Mouse (Mus musculus): ENCODE results near the gene Brwd1.
"Not testable (repeated sequence)": the region's sequence is repeated elsewhere in the genome, so short reads cannot be mapped to it uniquely, and the experiment has no call there.

The Brwd1 gene

DNA sequence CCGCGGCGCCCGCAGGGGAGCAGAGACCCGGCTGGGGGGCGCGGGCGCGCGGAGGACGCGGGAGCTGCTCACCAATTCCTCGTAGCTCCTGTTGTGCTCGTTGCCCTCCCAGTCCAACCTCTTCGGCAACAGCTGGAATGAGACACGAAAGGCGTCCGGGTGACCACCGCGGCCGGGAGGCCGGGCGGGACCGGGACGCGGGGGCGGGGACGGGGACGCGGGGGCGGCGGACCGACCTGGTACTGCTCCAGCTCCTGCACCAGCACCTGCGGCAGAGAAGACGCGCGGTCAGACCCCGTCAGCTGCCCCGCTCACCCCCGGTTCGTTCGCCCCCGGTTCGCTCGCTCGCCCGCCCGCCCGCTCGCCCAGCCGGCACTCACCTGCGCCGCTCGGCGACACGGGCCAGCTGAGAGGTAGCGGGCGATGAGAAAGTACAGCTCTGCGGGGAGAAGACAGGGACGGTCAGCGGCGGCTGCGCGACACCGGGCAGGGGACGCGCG lies 534 bp downstream of the Brwd1 start:
- in situ Hi-C loops (cut with MboI; ENCODE audit: unreplicated experiment in 2 of 2), result no loop called here

DNA sequence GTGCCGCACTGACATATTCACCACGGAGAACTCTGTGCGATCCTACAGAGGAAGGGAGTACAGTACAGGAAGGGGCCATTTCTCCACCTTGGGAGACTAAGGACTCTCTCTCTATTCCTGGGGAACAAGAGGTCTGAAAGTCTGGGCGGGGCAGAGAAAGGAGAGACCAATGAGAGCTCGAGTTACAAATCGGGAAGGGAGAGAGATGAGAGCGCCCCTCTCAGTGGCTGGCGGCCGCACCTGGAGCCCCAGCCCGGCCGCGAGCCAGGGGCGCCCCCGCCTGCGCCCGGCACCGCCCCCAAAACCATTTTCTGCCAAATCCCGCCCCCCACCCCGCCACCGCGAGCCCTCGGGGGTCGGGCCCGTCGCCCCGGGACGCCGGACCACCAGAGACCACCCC lies 995 bp downstream of the Brwd1 start:
- in situ Hi-C loops (cut with MboI; ENCODE audit: unreplicated experiment in 2 of 2), result no loop called here

DNA sequence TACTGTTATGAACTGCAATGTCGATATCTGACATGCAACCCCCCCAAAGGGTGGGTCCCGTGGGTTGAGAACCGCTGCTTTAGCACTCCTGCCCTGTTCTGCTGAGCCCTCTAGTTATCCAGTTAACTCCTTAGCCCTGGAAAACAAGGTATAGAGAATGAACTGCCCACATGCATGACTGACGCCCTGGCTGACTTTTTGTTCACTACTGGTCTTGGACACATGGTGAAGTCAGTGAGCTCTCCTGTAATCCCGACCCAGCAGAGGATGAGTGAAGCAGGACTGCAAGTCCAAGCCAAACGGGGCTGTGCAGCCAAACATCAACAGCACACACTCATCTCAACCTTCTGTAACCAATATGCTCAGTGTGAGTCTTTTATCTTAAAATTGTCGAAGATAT lies 1.8 kb downstream of the Brwd1 start:
- in situ Hi-C loops (cut with MboI; ENCODE audit: unreplicated experiment in 2 of 2), result no loop called here

DNA sequence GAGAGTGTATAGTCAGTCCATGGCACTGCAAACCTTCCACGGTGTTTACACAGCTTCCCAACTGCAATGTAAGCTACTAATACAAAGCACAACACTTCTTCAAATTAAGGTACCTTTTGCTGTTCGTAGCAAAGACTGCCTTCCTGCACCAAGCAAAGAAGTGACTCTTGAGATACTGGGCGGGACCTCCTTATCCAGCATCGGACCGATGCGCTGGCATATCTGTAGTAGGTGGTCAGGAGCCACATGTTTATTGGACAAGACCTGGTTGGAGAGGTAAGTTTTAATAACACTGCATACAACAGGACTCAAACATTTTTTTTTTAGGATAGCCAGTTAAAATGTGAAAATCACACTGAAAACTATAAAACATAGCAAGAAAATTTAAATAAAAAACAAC lies 14.0 kb downstream of the Brwd1 start:
- in situ Hi-C loops (cut with MboI; ENCODE audit: unreplicated experiment in 2 of 2), result no loop called here

DNA sequence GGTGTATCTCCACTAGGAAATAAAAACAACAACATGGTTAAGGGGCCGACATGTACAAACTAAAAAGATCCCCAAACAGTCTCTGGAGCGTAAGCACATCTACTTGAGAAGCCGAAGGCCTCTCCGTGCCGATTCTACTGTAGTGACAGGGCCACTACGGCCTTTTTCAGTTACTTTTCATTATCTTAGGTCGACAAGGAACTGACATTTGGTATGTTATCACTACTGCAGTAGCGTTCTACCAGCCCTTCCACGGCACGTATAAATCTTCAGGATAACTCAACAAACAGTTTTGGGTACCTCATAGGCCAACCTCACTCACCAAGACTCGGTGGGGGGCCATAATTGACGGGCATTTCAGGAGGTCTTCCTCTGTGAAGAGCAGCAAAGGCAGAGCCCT lies 16.2 kb downstream of the Brwd1 start:
- in situ Hi-C loops (cut with MboI; ENCODE audit: unreplicated experiment in 2 of 2), result no loop called here

DNA sequence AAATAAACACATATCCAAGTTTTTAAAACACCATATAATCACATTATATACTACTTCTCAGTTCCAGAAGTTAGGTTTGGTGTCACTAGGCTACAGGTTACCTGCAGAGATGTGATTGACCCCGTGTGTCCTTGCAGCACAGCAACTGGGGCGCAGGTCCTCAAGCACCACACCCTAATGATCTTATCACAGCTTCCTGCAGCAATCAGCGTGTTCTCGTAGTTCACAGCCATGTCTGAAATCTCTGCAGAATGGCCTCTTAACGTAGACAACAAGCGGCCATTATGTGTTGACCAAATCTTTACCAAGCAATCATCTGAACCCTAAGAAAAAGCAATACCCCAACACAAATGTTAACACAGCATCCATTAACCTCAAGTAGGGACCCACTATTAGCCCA lies 17.7 kb downstream of the Brwd1 start:
- in situ Hi-C loops (cut with MboI; ENCODE audit: unreplicated experiment in 2 of 2), result no loop called here

DNA sequence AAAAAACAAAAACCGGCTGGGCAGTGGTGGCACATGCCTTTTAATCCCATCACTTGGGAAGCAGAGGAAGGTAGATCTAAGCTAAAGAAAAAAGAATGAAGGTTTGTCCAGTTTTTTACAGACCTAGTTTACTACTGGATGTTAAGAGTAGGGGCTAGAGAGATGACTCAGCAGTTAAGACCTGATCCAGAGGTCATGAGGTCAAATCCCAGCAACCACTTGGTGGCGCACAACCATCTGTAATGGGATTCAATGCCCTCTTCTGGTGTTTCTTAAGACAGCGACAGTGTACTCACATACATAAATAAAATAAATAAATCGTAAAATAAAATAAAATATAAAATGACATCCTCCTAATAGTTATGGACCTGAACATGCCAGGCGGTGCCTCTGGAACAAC lies 38.2 kb downstream of the Brwd1 start:
- in situ Hi-C loops (cut with MboI; ENCODE audit: unreplicated experiment in 2 of 2), result loop anchor here in 1 of 2 experiments (25.0 kb wide), 1 partner anchor 293 kb away; no protein-coding TSS in a partner anchor

DNA sequence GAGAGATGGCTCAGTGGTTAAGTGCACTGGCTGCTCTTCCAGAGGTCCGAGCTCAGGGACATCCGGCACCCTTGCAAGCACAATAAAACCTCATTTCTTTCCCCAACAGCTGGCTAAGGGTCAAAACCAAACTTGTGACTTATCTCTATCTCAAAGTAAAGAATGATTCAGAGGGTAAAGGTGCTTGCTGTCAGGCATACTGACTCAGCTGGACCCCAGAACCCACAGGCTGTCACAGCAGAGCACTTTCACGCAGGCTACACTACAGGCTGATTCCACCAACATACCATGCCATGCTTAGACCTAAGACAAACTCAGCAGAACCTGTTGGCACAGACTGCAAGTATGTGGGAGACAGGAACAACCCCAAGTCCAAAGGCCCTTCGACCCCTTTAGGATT lies 41.6 kb downstream of the Brwd1 start:
- in situ Hi-C loops (cut with MboI; ENCODE audit: unreplicated experiment in 2 of 2), result loop anchor here in 1 of 2 experiments (25.0 kb wide), 1 partner anchor 297 kb away; no protein-coding TSS in a partner anchor

DNA sequence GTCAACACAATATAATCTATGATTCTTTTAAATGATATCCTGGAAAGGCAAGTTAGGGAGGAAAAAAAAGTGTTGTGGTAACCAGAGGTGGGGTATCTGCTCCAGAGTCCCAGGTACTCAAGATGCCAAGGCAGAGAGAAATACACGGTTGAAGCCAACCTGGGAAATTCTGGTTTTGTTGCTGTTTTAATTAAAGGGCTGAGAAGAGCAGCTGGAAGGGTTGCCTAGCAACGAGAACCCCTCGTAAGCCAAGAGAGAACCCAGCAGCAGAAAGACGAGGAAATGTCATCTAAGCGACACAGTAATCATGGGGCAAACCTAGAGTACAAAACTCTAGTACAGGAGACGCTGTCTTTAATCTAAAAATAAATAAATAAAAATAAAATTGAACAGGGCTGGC lies 42.8 kb downstream of the Brwd1 start:
- in situ Hi-C loops (cut with MboI; ENCODE audit: unreplicated experiment in 2 of 2), result loop anchor here (5.0 to 25.0 kb wide), 2 partner anchors 113 to 298 kb away; no protein-coding TSS in a partner anchor

DNA sequence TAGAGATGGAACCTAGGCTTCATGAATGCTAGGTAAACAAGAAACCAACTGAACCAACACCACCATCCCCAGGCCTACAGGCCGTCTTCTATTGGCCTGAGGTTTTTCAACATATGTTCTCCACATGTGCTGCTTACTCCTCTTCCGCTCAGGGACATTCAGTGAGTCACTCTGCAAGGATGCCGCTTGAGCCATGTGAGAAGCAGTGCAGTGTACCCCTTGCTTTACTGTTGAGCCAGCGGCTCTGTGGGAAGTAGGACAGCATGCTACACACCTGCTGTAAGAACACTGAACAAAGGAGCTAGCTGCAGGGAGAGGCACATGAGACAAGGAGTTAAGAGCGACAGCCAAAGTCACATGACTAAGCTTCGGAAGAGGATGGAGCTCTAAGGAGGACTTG lies 47.9 kb downstream of the Brwd1 start:
- in situ Hi-C loops (cut with MboI; ENCODE audit: unreplicated experiment in 2 of 2), result loop anchor here (5.0 to 25.0 kb wide), 3 partner anchors 118 to 313 kb away; no protein-coding TSS in a partner anchor

DNA sequence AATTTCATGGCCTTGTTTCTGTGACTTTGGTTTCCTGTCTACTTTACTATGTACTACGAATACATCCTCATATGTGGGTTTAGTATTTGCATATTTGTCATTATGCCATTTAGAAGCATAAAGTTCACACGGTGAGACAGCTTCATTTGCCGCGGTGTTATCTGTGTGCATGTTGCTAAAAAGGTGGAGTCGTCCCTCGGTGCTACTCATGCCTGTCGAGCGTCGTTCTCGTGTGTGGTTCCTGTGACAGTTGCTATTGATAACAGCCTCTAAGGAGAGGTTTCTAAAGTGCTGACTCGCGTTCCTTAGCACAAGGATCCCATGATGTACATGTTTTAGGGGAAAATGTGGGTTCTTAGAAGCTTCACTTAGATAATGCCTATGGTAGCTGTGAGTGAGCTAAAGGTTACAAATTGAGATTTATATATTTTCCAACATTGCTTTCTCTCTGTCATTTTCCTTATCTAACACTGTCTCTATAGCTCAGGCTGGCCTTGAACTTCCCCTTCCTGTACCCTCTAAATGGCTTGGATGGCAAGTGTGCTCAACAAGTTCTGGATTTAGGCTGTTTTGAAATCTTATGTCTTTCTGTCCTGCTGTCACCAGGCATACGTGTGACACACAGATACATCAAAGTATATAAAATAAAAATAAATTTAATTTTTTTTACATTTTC lies 49.8 kb downstream of the Brwd1 start:
- in situ Hi-C loops (cut with MboI; ENCODE audit: unreplicated experiment in 2 of 2), result loop anchor here (5.0 to 25.0 kb wide), 3 partner anchors 120 to 315 kb away; no protein-coding TSS in a partner anchor

DNA sequence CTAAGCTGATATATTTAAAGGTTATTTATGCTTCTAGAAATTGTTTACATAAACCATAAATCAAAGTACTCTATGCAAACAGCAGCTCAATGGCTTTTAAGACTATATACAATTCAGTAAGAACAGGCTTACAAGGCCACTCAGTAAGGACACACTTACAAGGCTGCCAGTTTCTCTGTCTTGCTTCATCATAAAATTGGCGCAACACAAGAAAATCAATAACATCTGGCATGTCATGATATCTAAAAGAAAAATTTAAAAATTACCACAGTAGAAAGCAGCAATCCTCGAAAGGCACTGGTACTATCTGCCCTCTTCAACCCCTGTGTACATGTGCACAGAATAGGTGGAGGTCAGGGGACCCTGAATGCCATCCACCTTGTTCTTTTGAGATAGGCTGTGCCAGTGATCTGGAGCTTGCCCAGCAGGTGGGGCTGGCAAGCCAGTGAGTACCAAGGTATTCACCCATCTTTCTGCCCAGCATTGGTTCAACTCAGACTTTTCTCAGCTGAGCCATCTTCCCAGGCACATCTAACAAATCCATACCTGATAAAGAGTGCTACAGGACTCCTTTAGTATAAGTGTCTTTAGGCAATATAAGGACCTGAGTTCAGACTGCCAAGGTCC lies 51.7 kb downstream of the Brwd1 start:
- in situ Hi-C loops (cut with MboI; ENCODE audit: unreplicated experiment in 2 of 2), result loop anchor here (5.0 to 25.0 kb wide), 3 partner anchors 122 to 317 kb away; no protein-coding TSS in a partner anchor

DNA sequence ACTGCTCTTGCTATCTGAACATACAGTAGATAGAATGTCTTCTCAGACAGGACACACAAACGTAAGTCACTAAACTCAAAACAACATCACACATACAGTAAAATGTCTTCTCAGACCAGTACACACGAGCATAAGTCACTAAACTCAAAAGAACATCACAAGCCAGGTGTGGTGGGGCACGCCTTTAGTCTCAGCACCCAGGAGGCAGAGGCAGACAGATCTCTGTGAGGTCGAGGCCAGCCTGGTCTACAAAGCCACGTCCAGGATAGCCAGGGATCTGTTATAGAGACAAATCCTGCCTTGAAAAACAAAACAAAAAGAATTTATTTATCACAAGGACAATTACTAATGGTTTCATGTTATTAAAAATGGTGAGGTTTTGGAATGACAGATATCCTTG lies 56.1 kb downstream of the Brwd1 start:
- in situ Hi-C loops (cut with MboI; ENCODE audit: unreplicated experiment in 2 of 2), result loop anchor here in 1 of 2 experiments (25.0 kb wide), 1 partner anchor 311 kb away; no protein-coding TSS in a partner anchor

DNA sequence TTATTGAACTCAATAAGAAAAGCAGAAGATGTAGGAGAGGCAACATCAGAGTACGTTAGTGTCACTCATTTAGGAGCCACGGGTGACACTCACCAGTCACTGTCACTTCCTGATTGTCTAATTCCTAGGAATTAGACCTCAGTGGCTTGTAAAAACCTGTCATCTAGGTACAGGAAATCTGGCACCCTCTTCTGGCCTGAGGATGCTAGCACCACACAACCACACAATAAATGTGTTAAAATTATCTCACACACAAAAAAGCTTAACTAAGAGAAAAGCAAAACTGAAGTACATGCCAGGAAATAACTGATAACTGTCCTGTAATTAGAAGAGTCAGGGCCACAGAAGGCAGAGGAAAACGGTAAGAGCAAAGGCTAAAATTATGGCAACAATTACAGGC lies 57.1 kb downstream of the Brwd1 start:
- in situ Hi-C loops (cut with MboI; ENCODE audit: unreplicated experiment in 2 of 2), result loop anchor here in 1 of 2 experiments (25.0 kb wide), 1 partner anchor 312 kb away; no protein-coding TSS in a partner anchor

DNA sequence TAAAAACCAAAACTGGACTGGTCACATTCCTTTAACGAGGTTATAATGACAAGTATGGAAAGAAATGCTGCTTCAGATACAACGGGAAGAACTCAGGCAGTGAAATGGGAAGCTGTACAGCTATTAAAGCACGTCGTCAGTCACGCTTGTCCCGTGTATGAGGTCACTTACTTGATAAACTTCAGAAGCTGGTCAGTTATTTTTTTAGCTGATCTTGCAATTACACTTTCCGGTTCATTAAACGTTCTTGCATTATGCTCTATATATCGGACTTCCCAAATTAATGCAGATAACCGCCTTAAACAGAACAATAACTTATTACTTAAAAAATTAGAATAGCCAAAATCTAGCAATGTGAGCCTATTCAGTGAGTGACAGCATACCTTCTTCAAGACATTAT lies 61.3 kb downstream of the Brwd1 start:
- in situ Hi-C loops (cut with MboI; ENCODE audit: unreplicated experiment in 2 of 2), result no loop called here

DNA sequence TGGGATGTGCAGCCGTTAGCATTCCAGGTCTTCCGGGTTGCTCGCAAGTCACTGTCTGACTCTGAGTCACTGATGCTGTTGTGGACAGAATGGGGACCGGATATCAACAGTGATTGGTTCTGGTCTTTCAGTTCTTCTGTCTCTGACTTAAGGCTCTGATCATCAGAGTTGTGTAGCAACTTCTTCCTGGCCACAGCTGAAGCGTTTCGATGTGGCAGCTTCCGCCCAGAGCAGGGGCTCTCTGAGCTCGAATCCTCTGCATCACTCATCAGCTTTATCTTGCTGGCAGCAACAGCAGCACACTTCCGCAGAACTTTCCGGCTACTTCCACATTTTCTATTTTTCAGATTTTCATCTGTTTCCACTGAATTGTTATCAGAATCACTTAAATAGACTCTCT lies 73.2 kb downstream of the Brwd1 start:
- in situ Hi-C loops (cut with MboI; ENCODE audit: unreplicated experiment in 2 of 2), result not testable (repeated sequence)

DNA sequence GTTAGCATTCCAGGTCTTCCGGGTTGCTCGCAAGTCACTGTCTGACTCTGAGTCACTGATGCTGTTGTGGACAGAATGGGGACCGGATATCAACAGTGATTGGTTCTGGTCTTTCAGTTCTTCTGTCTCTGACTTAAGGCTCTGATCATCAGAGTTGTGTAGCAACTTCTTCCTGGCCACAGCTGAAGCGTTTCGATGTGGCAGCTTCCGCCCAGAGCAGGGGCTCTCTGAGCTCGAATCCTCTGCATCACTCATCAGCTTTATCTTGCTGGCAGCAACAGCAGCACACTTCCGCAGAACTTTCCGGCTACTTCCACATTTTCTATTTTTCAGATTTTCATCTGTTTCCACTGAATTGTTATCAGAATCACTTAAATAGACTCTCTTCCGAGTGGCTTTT lies 78.0 kb downstream of the Brwd1 start:
- in situ Hi-C loops (cut with MboI; ENCODE audit: unreplicated experiment in 2 of 2), result not testable (repeated sequence)

DNA sequence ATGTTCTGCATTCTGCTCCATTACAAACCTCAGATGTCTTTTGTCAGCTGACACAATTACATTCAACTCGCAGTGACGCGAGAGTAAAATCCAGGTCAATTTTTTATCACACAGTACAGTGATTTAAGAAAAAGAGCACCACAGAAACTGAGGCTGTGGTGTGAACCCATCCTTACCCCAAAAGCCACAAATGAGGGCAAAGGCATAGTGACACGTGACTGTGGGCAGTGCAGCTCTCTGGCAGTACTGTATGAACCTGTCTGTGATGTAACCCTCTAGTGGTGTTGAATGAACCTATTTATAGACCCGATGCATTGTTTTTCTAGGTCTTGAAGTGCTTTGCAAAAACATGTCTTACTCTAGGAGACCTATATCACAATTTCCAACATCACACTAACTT lies 83.0 kb downstream of the Brwd1 start:
- in situ Hi-C loops (cut with MboI; ENCODE audit: unreplicated experiment in 2 of 2), result loop anchor here in 1 of 2 experiments (5.0 kb wide), 1 partner anchor 148 kb away; the partner anchor contains the start of gene Wrb

DNA sequence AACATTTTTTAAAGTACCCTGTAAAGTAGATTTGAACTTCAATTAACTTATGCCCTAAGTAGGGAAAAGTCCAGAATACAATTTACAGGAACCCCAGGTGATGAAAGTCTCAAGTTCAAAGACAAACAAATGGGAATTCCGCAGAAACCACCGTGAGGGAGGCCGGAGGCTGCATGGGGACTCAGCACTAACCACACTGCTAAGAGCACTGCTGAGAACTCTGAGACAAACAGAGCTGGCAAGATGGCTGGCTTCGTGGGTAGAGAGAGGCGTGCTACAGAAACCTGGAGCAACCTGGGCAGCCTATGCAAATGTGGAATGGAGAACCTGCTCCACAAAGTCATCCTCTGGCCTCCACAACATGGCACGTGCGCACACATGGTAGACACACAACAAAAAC lies 86.2 kb downstream of the Brwd1 start:
- in situ Hi-C loops (cut with MboI; ENCODE audit: unreplicated experiment in 2 of 2), result loop anchor here in 1 of 2 experiments (5.0 kb wide), 1 partner anchor 151 kb away; the partner anchor contains the start of gene Wrb

DNA sequence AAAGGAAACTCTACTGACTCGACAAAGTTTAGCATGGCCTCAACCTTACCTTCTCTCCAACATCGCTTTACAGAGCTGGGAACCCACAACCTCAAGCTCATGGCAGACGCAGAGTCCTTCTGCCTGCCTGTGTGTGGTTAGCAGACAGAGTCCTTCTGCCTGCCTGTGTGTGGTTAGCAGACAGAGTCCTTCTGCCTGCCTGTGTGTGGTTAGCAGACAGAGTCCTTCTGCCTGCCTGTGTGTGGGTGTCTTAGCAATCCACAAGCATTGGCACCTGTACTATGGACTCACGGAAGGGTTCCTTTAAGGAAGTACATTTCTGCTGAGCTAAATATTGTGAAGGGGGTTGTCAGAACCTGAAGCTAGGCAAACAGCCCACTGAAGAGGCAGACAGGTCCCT lies 87.8 kb downstream of the Brwd1 start:
- in situ Hi-C loops (cut with MboI; ENCODE audit: unreplicated experiment in 2 of 2), result not testable (repeated sequence)

DNA sequence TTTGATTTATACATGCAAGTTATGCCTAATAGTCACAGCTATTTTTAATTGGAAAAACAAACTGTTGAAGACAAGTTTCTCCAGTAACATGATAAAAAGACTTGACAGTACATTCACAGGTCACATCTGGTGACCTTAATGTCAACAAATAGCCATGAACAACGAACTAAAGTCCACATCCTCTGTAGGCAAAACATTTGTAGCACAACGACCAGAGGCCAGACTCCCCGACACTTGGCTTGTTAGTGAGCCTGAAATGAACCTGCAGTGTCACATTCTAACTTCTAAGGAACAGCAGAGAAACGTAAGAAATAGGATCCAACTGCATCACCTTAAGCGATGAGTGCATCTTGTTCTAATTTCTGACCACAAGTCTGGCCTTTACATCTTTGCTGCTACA lies 89.7 kb downstream of the Brwd1 start:
- in situ Hi-C loops (cut with MboI; ENCODE audit: unreplicated experiment in 2 of 2), result no loop called here
